Mouse (Mus musculus): Measurements from ENCODE around the gene Hecw2.

The Hecw2 gene

DNA sequence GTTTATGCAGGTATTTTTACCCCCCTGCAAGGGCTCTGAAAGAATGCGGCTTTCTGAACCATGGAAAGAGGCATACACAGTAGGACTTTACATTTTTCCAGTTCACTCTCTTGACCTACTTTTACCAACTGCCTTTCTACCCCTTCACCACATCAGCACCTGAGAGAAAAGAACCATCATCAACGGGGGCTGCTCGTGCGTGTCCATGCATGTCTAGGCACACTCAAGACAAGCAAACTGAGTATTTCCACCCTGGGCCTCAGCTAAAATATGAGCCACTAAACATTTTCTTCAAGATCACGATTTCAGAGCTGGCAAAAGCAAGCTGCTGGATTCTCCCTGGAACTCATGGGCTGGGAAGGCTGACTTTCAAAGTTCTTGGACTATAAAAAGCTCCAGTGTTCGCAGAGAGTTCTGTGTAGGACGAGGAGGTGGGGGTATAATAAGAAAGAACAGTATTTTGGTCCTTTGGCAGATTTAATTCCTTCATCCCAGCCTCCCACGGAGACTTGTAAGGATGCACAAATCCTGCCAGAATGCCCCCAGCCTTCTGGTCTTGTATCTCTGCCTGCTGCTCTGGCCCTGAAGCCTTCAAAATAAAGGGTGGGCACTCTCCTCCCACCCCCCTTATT, 76.5 kb downstream of the Hecw2 start:
- DNase-seq (ENCODE audit: low spot score), result no peak

DNA sequence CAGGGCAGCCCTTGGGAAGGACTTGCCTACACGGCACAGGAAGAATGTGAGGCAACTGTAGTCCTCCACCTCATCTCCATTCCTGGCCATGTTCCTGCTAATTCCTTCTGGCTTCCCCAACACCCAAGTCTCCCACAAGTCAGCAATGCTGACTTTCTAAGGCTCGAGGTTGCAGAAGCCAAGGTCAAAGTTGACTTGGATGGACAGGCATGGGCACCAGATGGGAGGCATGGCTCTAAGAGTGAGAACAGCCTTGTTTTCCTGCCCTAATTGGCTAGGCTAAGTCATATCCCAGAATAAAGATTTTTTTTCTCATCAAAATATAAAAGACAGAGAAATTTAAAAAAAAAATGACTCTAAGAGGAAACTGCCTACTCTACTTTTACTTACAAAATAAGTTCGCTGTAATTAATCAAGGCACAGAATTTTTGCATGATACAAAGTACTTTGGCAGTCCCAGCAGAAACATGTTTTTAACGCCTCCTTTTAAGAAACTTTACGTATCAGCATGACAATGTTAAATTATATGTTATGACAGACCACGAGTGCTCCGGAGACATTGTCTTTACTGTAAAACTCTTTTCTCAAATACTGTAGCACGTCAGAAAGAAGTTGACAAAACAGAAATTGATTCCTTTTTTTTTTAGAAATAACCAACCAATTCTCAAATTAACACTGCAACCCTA, 83.9 kb downstream of the Hecw2 start:
- DNase-seq (ENCODE audit: low spot score), result no peak

DNA sequence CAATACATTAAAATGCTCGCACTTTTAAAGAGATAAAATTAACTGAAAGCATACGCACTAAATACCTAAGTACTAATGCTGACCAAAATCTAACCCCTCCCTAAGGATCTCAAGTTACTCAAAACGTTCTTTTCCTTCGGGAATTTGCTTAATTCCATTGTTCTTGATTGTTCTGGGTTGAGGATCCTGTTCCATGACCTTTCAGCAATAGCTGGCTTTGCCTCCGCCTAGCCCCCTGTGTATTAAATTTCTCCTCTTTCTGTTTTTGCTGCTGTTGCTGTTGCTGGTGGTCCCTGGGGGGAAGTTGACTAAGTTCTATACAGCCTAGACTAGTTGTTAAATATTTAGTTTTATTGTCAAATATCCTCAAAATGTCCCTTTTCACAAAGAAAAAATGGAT, 85.7 kb downstream of the Hecw2 start:
- DNase-seq (ENCODE audit: low spot score), result no peak

DNA sequence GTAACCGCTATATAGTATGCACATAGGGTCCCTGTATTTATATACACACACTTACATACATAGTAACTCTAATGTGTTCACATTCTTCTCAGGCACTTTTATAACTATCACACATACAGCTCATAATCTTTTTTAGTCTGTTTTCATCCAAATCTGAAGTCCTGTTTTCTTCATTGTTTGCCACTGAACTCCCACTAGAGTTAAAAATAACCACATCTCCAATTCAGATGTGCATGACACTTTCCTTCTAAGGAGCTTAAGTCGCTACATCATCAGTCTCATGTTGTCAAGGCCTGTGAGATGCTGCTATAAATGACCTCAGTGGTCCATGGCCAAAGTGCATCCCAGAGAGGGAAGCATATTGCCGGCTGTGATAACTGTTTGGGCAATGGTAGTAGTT, 88.2 kb downstream of the Hecw2 start:
- no peak for DNase-seq (ENCODE audit: low spot score)

DNA sequence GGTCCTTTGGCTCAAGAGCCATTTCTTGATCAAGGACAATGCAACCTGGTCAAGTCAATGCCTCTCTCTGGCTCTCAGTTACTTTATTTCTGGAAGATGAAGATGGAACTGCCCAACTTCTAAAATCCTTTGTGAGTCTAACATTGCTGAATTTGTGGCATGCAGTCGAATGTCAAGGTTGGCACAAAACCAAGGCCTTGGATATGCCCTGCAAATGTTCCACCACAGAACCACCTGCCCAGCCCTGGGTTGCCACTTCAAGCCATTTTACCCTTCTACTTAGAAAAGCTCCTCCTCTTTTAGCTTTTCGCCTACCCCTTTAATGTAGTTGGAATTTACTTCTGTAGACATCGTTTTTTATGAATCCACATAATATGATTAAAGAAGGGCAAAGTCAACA, 115.3 kb downstream of the Hecw2 start:
- DNase-seq (ENCODE audit: low spot score), result no peak

DNA sequence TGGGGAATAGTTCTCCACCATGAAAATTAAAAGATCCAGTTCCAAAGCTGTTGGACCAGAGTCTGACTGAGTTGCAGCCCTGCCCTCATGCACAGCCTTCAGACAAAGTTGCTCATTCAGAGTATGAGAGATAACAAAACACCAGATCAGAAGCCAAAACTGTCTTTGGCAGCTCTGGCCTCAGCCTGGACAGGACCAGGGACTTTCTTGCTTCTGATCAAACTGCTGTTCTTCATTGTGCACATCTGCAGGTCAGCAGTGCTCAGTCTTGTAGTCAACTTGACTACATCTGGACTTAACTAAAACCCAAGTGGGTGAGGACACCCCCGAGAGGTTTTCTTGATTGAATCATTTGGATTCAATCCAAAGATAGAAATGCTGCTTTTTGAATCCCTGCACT, 120.5 kb downstream of the Hecw2 start:
- DNase-seq (ENCODE audit: low spot score), result no peak

DNA sequence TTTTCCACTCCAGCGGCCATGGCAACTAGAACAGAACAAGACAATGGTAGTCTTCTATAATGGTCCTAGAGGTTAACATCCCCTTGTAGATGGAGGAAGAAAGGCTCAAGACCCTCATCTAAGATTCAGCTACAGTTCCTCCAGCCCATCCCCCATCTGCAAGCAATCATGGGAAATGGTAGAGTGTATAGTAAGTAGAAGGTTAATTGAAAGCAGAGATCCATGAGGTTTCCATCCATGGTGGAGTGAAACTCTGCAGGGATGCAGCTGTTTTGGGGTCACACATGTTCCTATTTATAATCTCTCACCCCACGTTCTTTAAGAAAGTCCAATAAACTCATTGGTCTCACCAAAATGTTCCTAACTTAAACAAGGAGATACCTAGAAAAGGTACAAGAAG, 124.8 kb downstream of the Hecw2 start:
- DNase-seq (ENCODE audit: low spot score), result peak; percentile 54

DNA sequence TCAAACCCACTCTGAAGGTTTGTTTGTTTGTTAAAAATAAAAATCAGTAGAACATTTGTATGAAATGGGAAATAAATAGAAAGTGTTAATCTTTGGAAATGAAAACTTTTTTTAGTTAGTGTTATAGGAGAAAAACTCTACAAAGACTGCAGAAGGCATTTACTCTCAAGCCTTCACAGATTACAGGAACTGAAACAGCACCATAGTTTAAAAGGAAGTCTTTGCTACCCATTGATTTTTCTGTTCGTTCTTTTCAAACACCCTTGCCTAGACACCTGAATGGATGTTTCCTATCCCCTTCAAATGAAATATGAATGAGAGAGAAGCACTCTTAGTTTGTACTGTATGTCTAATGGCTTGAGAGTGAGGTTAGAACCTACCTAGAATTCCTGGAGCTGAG, 126.7 kb downstream of the Hecw2 start:
- no peak for DNase-seq (ENCODE audit: low spot score)

DNA sequence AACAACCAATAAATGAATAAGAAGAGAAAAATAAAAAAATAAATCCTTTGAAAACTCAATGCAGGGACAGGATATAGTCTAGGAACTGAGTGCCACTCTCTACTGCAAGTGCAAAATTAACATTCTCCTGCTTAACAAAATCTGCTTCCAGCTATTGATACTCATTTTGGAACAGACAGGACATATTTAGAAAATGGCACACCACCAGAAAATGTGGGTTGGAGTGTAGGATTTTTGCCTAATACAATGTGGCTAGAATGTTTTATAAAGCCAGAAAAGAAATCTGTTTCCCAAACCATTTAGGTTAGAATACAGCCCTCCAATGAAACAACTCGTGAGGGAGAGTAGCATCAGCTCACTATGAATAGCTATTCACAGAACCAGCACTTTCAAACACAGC, 129.5 kb downstream of the Hecw2 start:
- no peak for DNase-seq (ENCODE audit: low spot score)

DNA sequence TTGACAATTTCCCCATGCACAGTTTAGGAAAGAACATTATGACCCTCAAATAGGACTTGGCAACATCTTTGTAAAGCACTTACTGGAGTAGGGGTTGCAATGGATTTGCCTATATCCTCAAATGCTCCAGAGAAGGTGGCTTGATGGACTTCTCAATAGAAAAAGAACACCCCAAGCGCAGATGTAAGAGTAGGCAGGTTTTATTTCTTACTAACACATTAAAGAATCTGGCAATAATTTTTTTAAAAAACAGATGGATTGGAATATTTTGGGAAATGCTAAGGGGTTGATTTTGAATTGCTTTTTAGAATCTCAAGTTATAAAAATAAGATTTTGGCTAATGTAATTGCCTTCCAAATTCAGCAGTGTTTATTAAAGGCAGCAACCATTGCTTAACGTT, 133.9 kb downstream of the Hecw2 start:
- no peak for DNase-seq (ENCODE audit: low spot score)

DNA sequence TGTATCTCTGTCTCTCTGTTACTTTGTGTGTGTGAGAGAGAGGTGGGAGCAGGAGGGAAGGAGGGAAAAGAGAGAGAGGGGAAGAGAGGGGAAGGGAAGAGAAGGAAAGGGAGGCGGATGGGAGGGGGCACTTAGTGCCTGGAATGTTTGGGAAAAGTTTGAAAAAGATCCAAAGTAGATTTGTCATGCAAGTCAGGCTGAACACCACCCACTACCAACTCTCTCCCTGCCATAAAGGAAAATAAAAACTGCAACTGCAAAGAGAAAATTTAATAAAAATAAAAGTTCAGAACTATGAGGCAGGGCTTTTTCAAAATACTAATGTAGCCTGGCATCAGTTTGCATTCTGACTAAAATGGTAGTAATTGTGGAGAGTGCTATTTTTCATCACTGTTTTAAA, 135.2 kb downstream of the Hecw2 start:
- no peak for DNase-seq (ENCODE audit: low spot score)

DNA sequence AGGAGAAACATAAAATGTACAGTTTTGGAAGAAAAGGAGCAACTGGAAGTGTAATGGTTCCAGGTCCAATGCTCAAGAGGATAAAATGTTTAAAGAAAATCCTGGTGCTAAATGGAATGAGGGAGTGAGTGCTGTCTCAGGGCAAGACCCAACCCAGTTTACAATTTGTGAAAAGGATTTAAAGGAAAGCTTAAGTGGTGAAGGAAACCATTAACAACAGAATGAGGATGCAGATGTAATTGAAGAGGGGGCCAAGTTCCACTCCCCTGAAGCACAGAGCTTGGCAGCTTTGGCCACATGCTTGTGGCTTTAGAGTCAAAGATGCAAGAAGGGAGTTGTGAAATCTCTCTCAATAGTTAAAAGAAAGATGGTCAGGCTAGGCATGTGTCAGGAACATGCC, 142.2 kb downstream of the Hecw2 start:
- DNase-seq (ENCODE audit: low spot score), result no peak

DNA sequence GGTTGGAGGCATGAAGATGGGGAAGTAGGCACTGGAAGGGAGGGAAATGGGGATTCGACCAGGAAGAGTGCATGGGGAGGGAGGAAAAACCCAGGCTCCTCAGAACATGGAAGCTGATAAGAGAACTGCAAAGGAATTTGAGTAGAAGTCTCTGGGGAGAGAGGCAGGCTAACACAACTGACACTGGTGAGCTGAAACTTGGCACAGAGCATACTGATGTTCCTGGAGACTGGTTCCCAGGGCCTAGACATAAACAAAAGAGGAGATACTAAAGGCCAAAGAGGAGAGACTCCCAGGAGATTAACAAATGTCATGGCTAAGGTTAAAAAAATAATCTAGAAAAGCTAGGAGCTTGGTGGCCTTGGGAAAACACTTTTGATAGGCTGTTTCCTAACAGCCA, 148.0 kb downstream of the Hecw2 start:
- no peak for DNase-seq (ENCODE audit: low spot score)

DNA sequence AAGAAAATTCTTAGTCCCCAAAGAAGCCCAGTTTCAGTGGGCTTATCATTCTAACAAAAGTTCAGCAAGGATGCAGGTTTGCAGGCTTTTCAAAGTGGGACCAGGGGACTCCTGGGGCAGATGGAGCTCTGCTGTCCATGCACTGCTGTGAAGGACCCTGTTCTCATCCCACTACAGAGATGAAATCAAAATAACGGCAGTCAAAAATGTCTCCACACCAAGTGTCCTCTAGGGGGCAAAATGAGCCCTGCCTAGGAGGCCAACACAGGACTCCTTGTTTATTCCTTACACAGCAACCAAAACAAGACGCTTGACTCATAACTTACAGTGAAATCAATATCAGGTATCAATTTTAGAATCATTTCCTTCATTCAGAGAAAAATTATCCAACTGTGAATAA, 155.9 kb downstream of the Hecw2 start:
- peak; percentile 50 for DNase-seq (ENCODE audit: low spot score)

DNA sequence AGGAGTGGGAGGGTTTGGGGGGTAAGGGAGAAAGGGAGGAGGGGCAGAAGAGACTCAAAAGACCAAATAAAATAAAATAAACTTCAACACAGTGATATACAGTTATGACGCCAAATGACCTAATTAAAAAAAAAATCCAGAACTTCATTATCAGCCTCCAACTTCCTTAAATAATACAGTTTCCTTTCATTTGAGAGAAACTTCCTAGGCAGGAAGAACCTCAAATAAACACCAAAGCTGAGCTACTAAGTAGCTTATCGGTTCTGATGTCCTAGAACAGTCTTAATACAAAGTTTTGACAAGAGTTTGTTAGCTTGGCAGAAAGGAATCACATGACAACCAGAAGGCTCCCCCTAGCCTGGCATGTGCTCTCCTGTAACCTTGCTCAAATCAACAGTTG, 177.3 kb downstream of the Hecw2 start:
- DNase-seq (ENCODE audit: low spot score), result no peak

DNA sequence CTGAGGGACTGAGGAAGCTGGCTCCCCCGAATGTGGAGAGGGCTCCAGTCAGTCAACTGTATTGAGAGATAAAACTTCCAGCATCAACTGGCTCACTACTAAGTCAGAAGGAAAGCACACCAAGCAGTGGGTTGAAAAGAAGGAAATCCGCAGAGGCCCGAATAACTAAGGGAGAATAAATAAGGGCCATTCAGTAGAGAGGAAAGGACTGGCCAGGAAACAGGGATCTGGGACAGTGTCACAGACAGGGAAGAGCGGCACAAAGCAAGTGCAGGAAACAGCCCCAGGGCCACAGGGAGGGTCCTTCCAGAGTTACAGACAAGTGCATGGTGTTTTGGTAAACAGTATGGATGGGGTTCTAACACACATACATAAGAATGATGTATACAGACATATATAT, 179.2 kb downstream of the Hecw2 start:
- DNase-seq (ENCODE audit: low spot score), result no peak

DNA sequence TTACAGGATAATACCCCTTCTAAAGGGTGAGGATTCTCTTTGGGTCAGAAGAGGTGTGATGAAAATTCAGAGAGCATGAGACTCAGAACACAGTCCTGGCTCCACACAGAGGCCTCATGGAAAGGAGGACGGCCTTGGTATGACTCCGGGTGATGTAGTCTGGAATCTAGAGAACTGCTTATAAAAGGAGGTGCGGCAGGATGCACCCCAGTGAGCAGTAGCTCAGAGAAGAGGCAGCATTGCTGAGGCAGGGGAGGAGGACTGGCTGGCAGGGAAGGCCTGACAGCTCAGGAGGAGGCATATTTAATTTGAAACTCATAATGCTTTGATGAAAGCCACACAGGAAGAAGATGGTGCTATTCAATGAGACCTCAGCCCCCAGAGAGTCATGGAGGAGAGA, 182.6 kb downstream of the Hecw2 start:
- DNase-seq (ENCODE audit: low spot score), result no peak

DNA sequence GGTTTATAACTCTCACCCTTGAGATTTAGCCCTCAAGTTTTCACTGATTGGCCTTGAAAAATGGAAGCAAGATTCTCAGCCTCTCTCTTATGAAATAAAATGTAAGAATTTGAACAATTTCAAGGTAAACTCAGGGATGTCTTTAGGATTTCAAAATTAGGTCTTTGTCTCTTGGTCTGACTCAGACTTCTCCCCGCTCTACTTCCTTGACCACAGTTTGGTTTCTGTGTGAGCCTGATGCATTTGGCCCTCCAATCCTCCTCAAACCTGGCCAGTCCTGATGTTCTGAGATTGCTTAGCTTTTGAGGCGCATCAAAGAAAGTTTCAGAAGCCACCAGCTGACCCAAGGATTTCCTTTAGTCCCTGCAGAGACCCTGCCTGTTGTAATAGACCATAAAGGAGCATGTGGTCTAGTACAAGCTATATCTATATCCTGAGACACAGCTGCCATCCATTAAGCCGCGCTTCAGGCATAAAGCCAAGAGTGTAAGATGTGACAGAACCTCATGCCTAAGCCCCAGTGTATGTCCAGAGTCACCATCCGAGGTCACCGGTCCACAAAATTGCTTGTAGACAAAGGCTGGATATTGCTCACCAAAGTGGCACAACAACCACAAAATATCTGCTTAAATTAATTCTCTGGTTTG, 185.4 kb downstream of the Hecw2 start:
- DNase-seq (ENCODE audit: low spot score), result no peak

DNA sequence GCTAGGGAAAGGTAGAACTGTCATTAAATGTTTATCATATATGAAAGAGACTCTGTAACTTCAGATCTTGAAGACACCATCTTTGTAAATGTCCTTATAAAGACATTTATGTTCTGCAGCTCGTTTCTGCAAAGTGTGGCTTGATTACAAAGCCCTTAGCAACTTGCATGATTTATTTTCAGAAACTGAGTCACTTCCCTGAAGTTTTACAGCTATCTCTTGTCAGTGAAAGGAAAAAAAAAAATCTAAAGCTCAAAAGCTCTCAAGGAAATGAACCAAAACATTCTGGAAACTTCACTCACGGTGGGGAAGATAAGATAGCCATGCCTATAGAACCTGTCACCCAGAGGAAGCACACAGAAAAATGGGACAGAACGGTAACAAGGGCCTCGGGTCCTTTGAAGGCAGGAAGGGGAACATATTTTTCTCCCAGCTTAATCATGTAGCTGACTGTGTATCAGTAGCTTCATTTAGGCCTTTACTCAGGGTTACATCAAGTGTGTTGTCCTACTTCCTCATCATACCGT, 189.0 kb downstream of the Hecw2 start:
- DNase-seq (ENCODE audit: low spot score), result no peak

DNA sequence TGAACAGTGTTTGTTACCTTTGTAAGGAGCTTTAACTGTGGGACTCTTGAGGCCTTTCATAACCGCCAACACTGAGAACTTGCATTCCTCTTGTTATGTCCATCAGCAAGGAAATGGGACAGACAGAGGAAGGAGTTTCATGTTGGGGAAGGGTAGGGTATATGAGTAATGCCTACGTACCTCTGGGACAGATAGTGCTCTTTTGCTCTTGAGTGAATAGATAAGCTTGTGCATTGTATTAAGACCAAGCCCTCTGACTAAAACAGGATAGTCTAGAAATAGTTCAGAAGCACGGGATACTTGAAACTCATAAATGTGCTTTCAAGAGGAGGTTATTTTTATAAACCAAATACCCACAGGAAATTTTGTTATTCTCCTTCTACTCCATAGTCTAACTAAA, 191.7 kb downstream of the Hecw2 start:
- no peak for DNase-seq (ENCODE audit: low spot score)

DNA sequence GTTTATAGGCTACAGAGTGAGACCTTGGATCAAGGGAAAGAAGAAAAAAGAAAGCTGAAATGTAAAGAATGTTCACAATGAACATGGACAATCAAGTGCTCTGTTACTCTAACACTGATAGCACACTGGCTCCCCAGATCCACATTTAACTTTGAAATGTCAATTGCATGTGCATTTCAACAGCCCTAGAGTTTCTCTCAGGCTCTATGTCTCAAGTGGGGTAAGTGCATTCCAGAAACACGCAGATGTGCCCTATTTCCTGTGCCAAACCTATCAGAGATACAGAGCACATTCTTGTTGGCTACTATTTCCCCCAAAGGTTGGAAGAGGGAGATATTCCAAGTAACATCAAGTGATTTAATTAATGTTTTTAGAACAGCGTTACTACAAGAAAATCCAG, 192.9 kb downstream of the Hecw2 start:
- no peak for DNase-seq (ENCODE audit: low spot score)

DNA sequence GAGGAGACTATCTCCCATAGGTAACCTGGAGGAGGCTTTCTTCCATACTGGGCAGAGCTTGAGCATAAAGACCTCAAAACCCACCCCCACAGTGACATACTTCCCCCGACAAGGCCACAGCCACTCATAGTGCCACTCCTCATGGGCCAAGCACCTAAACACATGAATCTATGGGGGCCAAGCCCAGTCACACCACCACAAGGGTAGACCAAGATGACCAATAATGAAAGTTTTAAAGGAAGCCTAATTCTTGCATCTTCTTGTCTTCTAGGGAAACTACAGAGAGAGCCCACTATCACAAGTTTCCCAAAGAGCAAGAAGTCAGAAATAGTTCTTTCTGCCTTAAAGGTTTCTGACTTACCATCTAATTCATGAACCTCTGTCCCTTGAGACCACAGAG, 197.7 kb downstream of the Hecw2 start:
- DNase-seq (ENCODE audit: low spot score), result no peak

DNA sequence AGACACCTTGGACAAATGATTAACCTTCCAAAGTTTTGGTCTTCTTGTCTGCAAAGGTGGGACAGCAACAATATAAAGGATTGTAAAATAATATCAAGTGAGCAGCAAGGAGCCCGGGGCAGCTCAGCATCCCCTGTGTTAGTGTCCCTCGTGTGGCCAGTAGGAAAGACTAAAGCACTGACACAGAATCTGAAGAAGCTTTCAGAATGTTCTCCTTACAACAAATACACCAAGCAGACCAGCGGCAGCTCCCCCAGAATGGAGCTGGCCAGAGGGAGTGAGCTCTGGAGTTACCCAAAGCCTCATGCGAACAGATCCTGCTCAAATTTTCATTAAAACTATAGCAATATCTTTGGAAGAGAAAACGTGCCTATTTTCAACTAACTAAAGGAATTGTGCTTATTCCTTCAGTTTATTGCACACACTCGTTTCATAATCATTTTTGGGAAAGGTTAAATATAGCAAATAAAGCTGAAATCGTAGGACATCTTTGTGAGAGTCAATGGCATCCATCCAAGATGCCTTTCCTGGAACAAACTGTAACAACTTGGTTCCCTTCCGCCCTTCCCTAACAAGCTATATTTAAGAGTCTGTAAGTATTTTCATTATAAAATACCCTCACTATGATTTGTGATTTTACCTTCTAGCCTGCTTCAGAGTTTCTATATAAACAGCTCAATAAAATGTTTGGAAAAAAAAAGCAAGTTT, 208.6 kb downstream of the Hecw2 start:
- no peak for DNase-seq (ENCODE audit: low spot score)
